9 mouse cellular contexts compared by ENCODE assay signal in genomic region chr11:94544422-94544821, GRCm38 (mm10). TPM values are rescaled to one million over a fixed set of nuclear protein-coding genes. Genes with fewer than 3 reads are reported as not detected.
DNase-seq lines count a peak whose midpoint lies in the region; ATAC-seq lines count a peak whose summit lies in the region.
"Had no signal": no experiment of that assay in that cellular context is flagged by ENCODE, and none has a peak within 500 bp of the region (broad histone marks: within the 10 kb centered on the region; RNA-seq: fewer than 3 reads in every experiment).

No protein-coding gene starts in this region.

- DNase-seq in heart, adult 11 months: peak; percentile 95
- no peak for DNase-seq in heart, adult 9 months (ENCODE audit: low spot score in 2 of 2)
- peak; percentile 39 to 45 for DNase-seq in cerebellum, adult 18-20 months
- DNase-seq in forebrain, embryonic 14.5 days (ENCODE audit: low spot score): peak; percentile 22
- peak; percentile 53 for DNase-seq in limb, embryonic 11.5 days (ENCODE audit: low spot score)
- DNase-seq in layer of hippocampus, adult 9-11 months: no peak
- DNase-seq in thymus, postnatal 36 days: no peak
- no peak for DNase-seq in c-Kit-positive CD71-positive TER-119-positive erythroid progenitor cells, embryonic 14.5 days (ENCODE audit: low spot score)

- H3K27ac ChIP-seq in forebrain, embryonic 14.5 days (ENCODE audit: low read depth, low read length): no peak overlapping the region
- no peak overlapping the region for H3K27ac ChIP-seq in limb, embryonic 11.5 days (replicated peaks; ENCODE audit: low read depth, low read length)
- H3K27ac ChIP-seq: liver, embryonic 14.5 days had no signal

- 60% methylated on average over 18 of the region's 18 CpGs for WGBS in forebrain, embryonic 14.5 days
- 49% methylated on average over 18 of the region's 18 CpGs for WGBS in limb, embryonic 11.5 days

- ATAC-seq in forebrain, embryonic 14.5 days: no peak
- no peak for ATAC-seq in limb, embryonic 11.5 days (ENCODE audit: insufficient number of reproducible peaks, low FRiP score, low TSS enrichment, low read depth)

- H3K9ac ChIP-seq in forebrain, embryonic 14.5 days (ENCODE audit: low read length): peak overlapping the region; percentile 21; the same call in 1 of the 2 replicates
- no peak overlapping the region for H3K9ac ChIP-seq in limb, embryonic 11.5 days (ENCODE audit: low read length)
- H3K9ac ChIP-seq: liver, embryonic 14.5 days had no signal

- H3K4me3 ChIP-seq in forebrain, embryonic 14.5 days (ENCODE audit: low read depth, low read length): no peak overlapping the region
- H3K4me3 ChIP-seq in limb, embryonic 11.5 days (ENCODE audit: low read depth, low read length): no peak overlapping the region

- H3K9me3 ChIP-seq in forebrain, embryonic 14.5 days (replicated peaks; ENCODE audit: control insufficient read depth, low read length): no peaks in the 10 kb centered on the region
- no peaks in the 10 kb centered on the region for H3K9me3 ChIP-seq in limb, embryonic 11.5 days (ENCODE audit: control insufficient read depth, low read length)

- peak overlapping the region; percentile 16; the same call in 1 of the 2 replicates for H3K4me2 ChIP-seq in forebrain, embryonic 14.5 days (ENCODE audit: low read length)
- peak overlapping the region; percentile 2; the same call in 1 of the 2 replicates for H3K4me2 ChIP-seq in limb, embryonic 11.5 days (ENCODE audit: low read depth, severe bottlenecking)

- no peaks in the 10 kb centered on the region for H3K27me3 ChIP-seq in forebrain, embryonic 14.5 days (replicated peaks; ENCODE audit: control insufficient read depth, insufficient read depth, low read length)
- no peaks in the 10 kb centered on the region for H3K27me3 ChIP-seq in limb, embryonic 11.5 days (ENCODE audit: control insufficient read depth, insufficient read depth, low read length)

- H3K36me3 ChIP-seq in forebrain, embryonic 14.5 days (ENCODE audit: control insufficient read depth, insufficient read depth, low read length): 0 out of 2 replicates have a peak, but pooled peaks cover 5% of the 10 kb centered on the region
- H3K36me3 ChIP-seq in limb, embryonic 11.5 days (ENCODE audit: control insufficient read depth, insufficient read depth, low read length): 0 out of 2 replicates have a peak, but pooled peaks cover 2% of the 10 kb centered on the region

- H3K4me1 ChIP-seq in forebrain, embryonic 14.5 days (ENCODE audit: control insufficient read depth, insufficient read depth, low read length): peaks cover 3% of the 10 kb centered on the region
- H3K4me1 ChIP-seq in limb, embryonic 11.5 days (ENCODE audit: control insufficient read depth, insufficient read depth, low read length): peaks cover 4% of the 10 kb centered on the region

RNA-seq across cellular contexts. Expression of gene Rsad1, which starts 4.6 kb away (rescaled TPM):
- 3.9 and 4.1 TPM in 2 replicates for polyA plus RNA-seq in forebrain, embryonic 14.5 days (2014; fragmentation: Nextera tagmentation; extraction: Ambion mirVana)
- polyA plus RNA-seq in limb, embryonic 11.5 days (2014; fragmentation: Nextera tagmentation; extraction: Ambion mirVana): 3.1 and 4.1 TPM in 2 replicates

RNA-seq across cellular contexts. Expression of gene Chad, which starts 20.4 kb away (rescaled TPM):
- polyA plus RNA-seq in forebrain, embryonic 14.5 days (2014; fragmentation: Nextera tagmentation; extraction: Ambion mirVana): 0.17 TPM in 2 replicates
- polyA plus RNA-seq in limb, embryonic 11.5 days (2014; fragmentation: Nextera tagmentation; extraction: Ambion mirVana): 0.53 and 0.55 TPM in 2 replicates

RNA-seq across cellular contexts. Expression of gene Mycbpap, which starts 22.9 kb away (rescaled TPM):
- polyA plus RNA-seq in forebrain, embryonic 14.5 days (2014; fragmentation: Nextera tagmentation; extraction: Ambion mirVana): 1.8 and 2.1 TPM in 2 replicates
- polyA plus RNA-seq in limb, embryonic 11.5 days (2014; fragmentation: Nextera tagmentation; extraction: Ambion mirVana): 4.2 and 4.9 TPM in 2 replicates

RNA-seq across cellular contexts. Expression of gene Epn3, which starts 44.6 kb away (rescaled TPM):
- 0.30 and 0.41 TPM in 2 replicates for polyA plus RNA-seq in forebrain, embryonic 14.5 days (2014; fragmentation: Nextera tagmentation; extraction: Ambion mirVana)
- 2.8 and 3.1 TPM in 2 replicates for polyA plus RNA-seq in limb, embryonic 11.5 days (2014; fragmentation: Nextera tagmentation; extraction: Ambion mirVana)

RNA-seq across cellular contexts. Expression of gene Acsf2, which starts 57.2 kb away (rescaled TPM):
- polyA plus RNA-seq in forebrain, embryonic 14.5 days (2014; fragmentation: Nextera tagmentation; extraction: Ambion mirVana): 2.1 and 2.3 TPM in 2 replicates
- 8.6 and 10.6 TPM in 2 replicates for polyA plus RNA-seq in limb, embryonic 11.5 days (2014; fragmentation: Nextera tagmentation; extraction: Ambion mirVana)

Comparison
In these comparisons a context has a peak if more than half of its experiments do, and no peak if none do; other contexts are left out.
1. DNase-seq: peak in heart, adult 11 months (single experiment), cerebellum, adult 18-20 months (2 of 2), forebrain, embryonic 14.5 days (single experiment) and limb, embryonic 11.5 days (single experiment); none in heart, adult 9 months (0 of 2), layer of hippocampus, adult 9-11 months (single experiment), thymus, postnatal 36 days (0 of 2) and c-Kit-positive CD71-positive TER-119-positive erythroid progenitor cells, embryonic 14.5 days (single experiment).